Mouse (Mus musculus) MEL (cell line): ENCODE data around the gene Hdgf.

Experiments used
- CTCF ChIP-seq, 3 experiments: IDR thresholded peaks in 2 of 3; conservative IDR thresholded peaks in 1 of 3; 2 replicates each; pipeline ENCODE4 v1.5.1; 2011 to 2012; ENCODE audit warnings: low read length in 3 of 3, low read depth in 2 of 3, mild to moderate bottlenecking in 2 of 3, improper control_type of control experiment in 1 of 3, inconsistent platforms in 1 of 3, mixed read lengths in 1 of 3, moderate library complexity in 1 of 3; ENCODE audit not compliant: control insufficient read depth in 1 of 3, insufficient read depth in 1 of 3, poor library complexity in 1 of 3, severe bottlenecking in 1 of 3
- JUND ChIP-seq: IDR thresholded peaks from 2 replicates; pipeline ENCODE4 v1.6.1; 2011; ENCODE audit warnings: low read depth, mild to moderate bottlenecking, improper control_type of control experiment, low read length
- MXI1 ChIP-seq: IDR thresholded peaks from 2 replicates; pipeline ENCODE4 v1.6.1; 2011; ENCODE audit warnings: mild to moderate bottlenecking, low read depth, low read length, improper control_type of control experiment
- POLR2A ChIP-seq, 2 experiments: IDR thresholded peaks; 2 replicates each; pipeline ENCODE4 v1.6.1; 2011 to 2012; ENCODE audit warnings: low read length in 2 of 2, mild to moderate bottlenecking in 2 of 2, control low read depth in 1 of 2, improper control_type of control experiment in 1 of 2, low read depth in 1 of 2, moderate library complexity in 1 of 2; ENCODE audit not compliant: control insufficient read depth in 1 of 2, insufficient read depth in 1 of 2, poor library complexity in 1 of 2

DNA sequence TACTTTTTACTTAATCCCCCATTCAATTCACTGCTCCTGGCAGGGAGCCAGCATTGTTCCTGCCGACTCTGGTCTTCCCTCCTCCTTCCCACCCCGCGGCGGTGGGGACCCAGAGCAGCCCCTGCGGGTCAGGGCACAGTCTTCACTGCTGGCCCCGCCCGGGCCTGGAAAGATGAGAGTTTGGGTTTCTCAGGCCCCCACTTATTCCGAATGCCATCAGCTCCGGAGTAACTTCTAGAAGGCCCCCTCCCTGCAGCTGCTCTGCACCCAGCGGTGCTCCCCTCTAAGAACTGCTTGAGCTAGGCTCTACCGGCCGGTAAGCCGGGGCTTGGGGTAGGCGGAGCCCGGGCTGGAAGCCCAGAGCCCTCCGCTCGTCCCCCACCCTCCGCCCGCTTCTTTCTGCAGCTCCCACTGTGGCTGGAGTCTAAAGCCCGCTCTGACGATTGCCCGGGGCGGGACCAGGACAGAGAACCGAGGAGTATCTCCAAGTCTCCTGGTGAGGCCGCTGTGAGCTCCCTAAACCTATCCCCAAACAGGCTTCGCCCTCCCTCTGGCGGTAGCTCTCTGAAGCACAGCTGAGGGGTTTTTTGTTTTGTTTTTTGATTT, 54.6 kb downstream of the Hdgf start:
- peak in 2 of 3 experiments; percentile 73 to 93; a peak in 5 of 6 replicates for TF ChIP-seq CTCF (IDR thresholded peaks at IDR 0.05 in 2 of 3, conservative IDR thresholded peaks at IDR 0.05 in 1 of 3; ENCODE audit: control insufficient read depth in 1 of 3, insufficient read depth in 1 of 3, low read depth in 2 of 3, low read length in 3 of 3, poor library complexity in 1 of 3, severe bottlenecking in 1 of 3)
- TF ChIP-seq JUND, result no peak
- no peak for TF ChIP-seq POLR2A (IDR thresholded peaks at IDR 0.05; ENCODE audit: control insufficient read depth in 1 of 2, insufficient read depth in 1 of 2, low read depth in 1 of 2, low read length in 2 of 2, poor library complexity in 1 of 2)
- no peak for TF ChIP-seq MXI1
